20 mouse cellular contexts compared by ENCODE assay signal in genomic region chr14:24173326-24173725, GRCm38 (mm10).
DNase-seq lines count a peak whose midpoint lies in the region; ATAC-seq and TF ChIP-seq lines count a peak whose summit lies in the region.
"Had no signal": no experiment of that assay in that cellular context is flagged by ENCODE, and none has a peak within 500 bp of the region (broad histone marks: within the 10 kb centered on the region; RNA-seq: fewer than 3 reads in every experiment).

No protein-coding gene starts in this region.

- peak; percentile 51 for ATAC-seq in Patski
- ATAC-seq: forebrain, postnatal 0 days; hindbrain, postnatal 0 days; intestine, embryonic 16.5 days had no signal

- H3K9me3 ChIP-seq in heart, embryonic 10.5 days = no peaks in the 10 kb centered on the region
- no peaks in the 10 kb centered on the region for H3K9me3 ChIP-seq in limb, embryonic 10.5 days (replicated peaks)
- H3K9me3 ChIP-seq: embryonic facial prominence, embryonic 10.5 days; heart, embryonic 13.5 days; liver, embryonic 15.5 days had no signal

- POLR2A ChIA-PET in Patski (lab: Charles Lee) = no interaction called here

- no peak for TF ChIP-seq CTCF in Patski (IDR thresholded peaks at IDR 0.05)

- H3K4me3 ChIP-seq in heart, embryonic 10.5 days = no peak overlapping the region
- no peak overlapping the region for H3K4me3 ChIP-seq in limb, embryonic 10.5 days
- H3K4me3 ChIP-seq: embryonic facial prominence, embryonic 10.5 days; heart, embryonic 13.5 days; liver, embryonic 15.5 days had no signal

- in situ Hi-C loops in Patski (cut with MboI; ENCODE audit: low pct_unique_long_range_greater_than_20kb) = loop anchor here (25.0 kb wide), 1 partner anchor 289 kb away; no protein-coding TSS in a partner anchor

- H3K4me1 ChIP-seq in heart, embryonic 10.5 days = peaks cover 30% of the 10 kb centered on the region; the same call in 1 of the 2 replicates
- H3K4me1 ChIP-seq in limb, embryonic 10.5 days = no peaks in the 10 kb centered on the region
- H3K4me1 ChIP-seq: liver, embryonic 15.5 days had no signal

- WGBS in heart, embryonic 10.5 days = 58% methylated on average over 6 of the region's 6 CpGs
- WGBS in limb, embryonic 10.5 days = 84% methylated on average over 6 of the region's 6 CpGs

- CTCF ChIA-PET in Patski (lab: Charles Lee) = interaction anchor here (1.5 to 1.8 kb wide), 2 partner anchors 9 to 82 kb away, joined by 3 to 4 read pairs; no protein-coding TSS in a partner anchor

- H3K36me3 ChIP-seq in heart, embryonic 10.5 days = peaks cover 83% of the 10 kb centered on the region
- H3K36me3 ChIP-seq in limb, embryonic 10.5 days = peaks cover 100% of the 10 kb centered on the region
- H3K36me3 ChIP-seq: liver, embryonic 15.5 days had no signal

- DNase-seq in cerebellum, adult 18-20 months = peak; percentile 37 to 49
- DNase-seq in cerebellum, adult 11-12 months = no peak
- DNase-seq in heart, embryonic 10.5 days (ENCODE audit: low spot score) = no peak
- DNase-seq in heart, adult 8-10 months (ENCODE audit: low spot score) = no peak
- peak; percentile 37 to 51 for DNase-seq in layer of hippocampus, adult 18-20 months (ENCODE audit: low spot score in 2 of 2)
- no peak for DNase-seq in layer of hippocampus, adult 11-12 months (ENCODE audit: low spot score)
- no peak for DNase-seq in Patski (ENCODE audit: low read depth, low spot score)
- no peak for DNase-seq in limb, embryonic 10.5 days (ENCODE audit: low spot score)
- DNase-seq: forebrain, postnatal 0 days; gastrocnemius, postnatal 14 days; heart, adult 11 months; heart, postnatal 14 days; left cerebral cortex, postnatal 4 days; liver had no signal

- peak overlapping the region; percentile 4; the same call in 1 of the 2 replicates for H3K27ac ChIP-seq in heart, embryonic 10.5 days
- no peak overlapping the region for H3K27ac ChIP-seq in limb, embryonic 10.5 days
- H3K27ac ChIP-seq: embryonic facial prominence, embryonic 10.5 days; heart, embryonic 13.5 days; hindbrain, postnatal 0 days; liver, embryonic 15.5 days; macrophage had no signal

- no peaks in the 10 kb centered on the region for H3K27me3 ChIP-seq in heart, embryonic 10.5 days (ENCODE audit: insufficient read depth, poor library complexity, severe bottlenecking)
- H3K27me3 ChIP-seq in Patski = no peaks in the 10 kb centered on the region
- no peaks in the 10 kb centered on the region for H3K27me3 ChIP-seq in limb, embryonic 10.5 days (ENCODE audit: low read depth, poor library complexity, severe bottlenecking)
- H3K27me3 ChIP-seq: heart, embryonic 13.5 days; liver, embryonic 15.5 days had no signal

Comparison
In these comparisons a context has a peak if more than half of its experiments do, and no peak if none do; other contexts are left out.
1. DNase-seq: peak in cerebellum, adult 18-20 months (2 of 2) and layer of hippocampus, adult 18-20 months (2 of 2); none in cerebellum, adult 11-12 months (single experiment), heart, embryonic 10.5 days (single experiment), heart, adult 8-10 months (single experiment), layer of hippocampus, adult 11-12 months (single experiment), Patski (single experiment) and limb, embryonic 10.5 days (single experiment).